Mouse (Mus musculus): ENCODE data around the gene Clec2e.
"Not testable (repeated sequence)": the region's sequence is repeated elsewhere in the genome, so short reads cannot be mapped to it uniquely, and the experiment has no call there.

Gene Clec2e

GRCm38 (mm10) chr6:129100794-129101193 lies at the start of gene Clec2e:
Clec2e (minus strand) TSS chr6:129100913.
- DNase-seq (ENCODE audit: low spot score): not testable (repeated sequence)

DNA sequence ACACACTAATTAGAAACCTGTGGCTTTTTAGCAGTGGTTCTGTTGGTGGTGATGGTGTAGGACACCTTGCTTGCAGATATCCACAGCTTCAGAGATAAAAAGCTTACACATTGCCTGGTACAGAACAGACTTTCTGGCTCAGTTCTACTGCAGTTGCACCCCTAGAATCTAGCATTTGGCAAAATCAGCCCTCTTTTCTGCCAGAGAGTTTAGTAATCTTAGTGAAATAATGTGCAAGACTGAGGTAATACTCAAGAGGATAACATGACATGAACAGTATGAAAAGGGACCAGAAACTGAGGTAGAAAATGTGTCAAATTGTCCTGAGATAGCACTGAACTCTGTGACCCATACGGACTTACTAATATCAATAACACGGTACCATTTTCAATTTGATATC lies 46.1 kb upstream of the Clec2e start:
- DNase-seq (ENCODE audit: low spot score): no peak

GRCm38 (mm10) chr6:129132604-129133341 lies 32.1 kb upstream of the Clec2e start:
- no peak for DNase-seq (ENCODE audit: low spot score)

GRCm38 (mm10) chr6:129126861-129127260 lies 26.1 kb upstream of the Clec2e start:
- DNase-seq (ENCODE audit: low spot score): no peak

GRCm38 (mm10) chr6:129124531-129124930 lies 23.8 kb upstream of the Clec2e start:
- DNase-seq (ENCODE audit: low spot score): not testable (repeated sequence)

DNA sequence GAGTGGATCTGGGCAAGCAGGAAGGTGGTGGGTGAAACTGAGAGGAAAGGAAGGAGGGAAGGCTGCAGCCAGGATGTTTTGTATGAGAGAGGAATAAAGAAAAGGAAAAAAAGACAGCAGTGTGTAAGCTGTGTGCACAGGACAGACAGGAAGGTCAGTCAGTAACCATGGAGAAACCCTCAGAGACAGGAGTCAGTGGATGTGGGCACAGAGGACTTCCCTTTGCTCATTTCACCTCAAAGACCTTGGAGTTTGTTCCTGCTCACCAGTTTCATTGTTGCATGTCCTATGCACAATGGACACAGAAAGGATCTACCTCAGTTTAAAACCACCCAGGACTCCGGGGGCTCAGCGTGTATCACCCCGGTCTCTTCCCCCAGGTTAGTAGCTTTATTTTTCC lies 15.5 kb upstream of the Clec2e start:
- no peak for DNase-seq (ENCODE audit: low spot score)

GRCm38 (mm10) chr6:129114237-129114636 lies 13.5 kb upstream of the Clec2e start:
- DNase-seq (ENCODE audit: low spot score): not testable (repeated sequence)

DNA sequence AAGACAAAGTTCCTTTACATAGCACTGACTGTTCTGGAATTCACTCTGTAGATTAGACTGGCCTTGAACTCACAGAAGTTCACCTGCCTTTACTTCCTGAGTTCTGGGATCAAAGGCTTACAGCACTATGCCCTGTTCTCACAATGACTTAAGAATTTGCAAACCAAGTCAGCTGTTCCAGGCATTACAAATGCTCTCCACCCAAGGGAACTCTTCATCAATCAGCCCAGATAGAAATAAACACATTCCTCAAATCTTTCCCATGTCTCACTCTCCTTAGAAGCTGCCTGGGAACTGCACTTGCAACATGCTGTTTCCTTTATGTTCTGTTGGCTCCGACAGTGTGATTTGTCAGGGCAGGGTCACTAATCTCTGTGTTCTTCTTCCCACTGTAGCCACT lies 13.1 kb upstream of the Clec2e start:
- DNase-seq (ENCODE audit: low spot score): no peak

DNA sequence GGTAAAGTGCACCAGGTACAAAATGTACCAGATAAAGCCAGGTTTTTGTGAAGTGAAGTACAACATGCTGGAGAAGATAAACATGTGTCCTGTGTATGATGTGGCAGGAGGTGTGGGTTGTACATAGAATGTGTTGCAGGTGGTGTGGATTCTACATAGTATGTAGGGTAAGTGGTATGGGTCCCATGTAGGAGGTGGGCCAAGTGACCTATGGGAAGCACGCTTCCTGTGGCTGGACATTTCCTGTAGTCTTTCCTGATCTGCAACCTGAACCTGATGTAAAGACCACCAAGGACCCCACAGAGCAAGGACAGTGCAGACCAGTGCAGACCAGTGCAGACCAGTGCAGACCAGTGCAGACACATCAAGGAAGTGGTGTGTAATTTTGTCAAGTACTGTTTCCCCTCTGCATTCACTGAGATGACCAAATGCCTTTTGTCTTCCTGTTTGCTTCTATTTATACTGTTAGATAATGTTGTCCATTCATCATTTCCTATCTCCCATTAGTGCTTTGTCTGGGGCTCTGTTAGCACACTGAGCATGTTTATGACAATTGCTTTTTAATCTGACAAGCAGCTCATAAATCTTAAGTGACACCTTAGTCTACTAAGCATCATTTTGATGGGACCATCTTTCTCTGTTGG lies 12.4 kb upstream of the Clec2e start:
- DNase-seq (ENCODE audit: low spot score): no peak

GRCm38 (mm10) chr6:129112526-129112925 lies 11.8 kb upstream of the Clec2e start:
- DNase-seq (ENCODE audit: low spot score): peak; percentile 17

DNA sequence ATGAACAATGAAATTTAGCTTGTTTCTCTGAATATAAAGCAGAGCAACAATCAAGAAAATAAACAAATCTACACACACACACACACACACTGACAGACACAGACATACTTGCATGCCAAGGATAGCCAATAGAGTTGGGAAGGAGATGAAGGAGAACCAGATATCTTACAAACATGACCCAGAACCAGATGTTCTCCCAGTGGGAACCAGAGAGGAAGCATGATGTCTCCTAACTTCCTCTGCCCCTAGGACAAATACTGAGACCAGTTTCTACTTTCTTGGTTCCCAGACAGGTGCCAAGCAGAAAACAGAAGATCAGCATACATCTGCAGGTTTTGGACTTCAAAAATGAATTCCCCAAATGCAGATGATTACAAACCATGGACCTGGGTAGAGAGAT lies 7.2 kb upstream of the Clec2e start:
- DNase-seq (ENCODE audit: low spot score): no peak

- no peak for DNase-seq (ENCODE audit: low spot score)
Measured at GRCm38 (mm10) chr6:129102858-129103555, 2.3 kb upstream of the Clec2e start.

GRCm38 (mm10) chr6:129101604-129102003 lies 891 bp upstream of the Clec2e start:
- no peak for DNase-seq (ENCODE audit: low spot score)

GRCm38 (mm10) chr6:129097929-129098328 lies 2.8 kb downstream of the Clec2e start:
- DNase-seq (ENCODE audit: low spot score): peak; percentile 19

DNA sequence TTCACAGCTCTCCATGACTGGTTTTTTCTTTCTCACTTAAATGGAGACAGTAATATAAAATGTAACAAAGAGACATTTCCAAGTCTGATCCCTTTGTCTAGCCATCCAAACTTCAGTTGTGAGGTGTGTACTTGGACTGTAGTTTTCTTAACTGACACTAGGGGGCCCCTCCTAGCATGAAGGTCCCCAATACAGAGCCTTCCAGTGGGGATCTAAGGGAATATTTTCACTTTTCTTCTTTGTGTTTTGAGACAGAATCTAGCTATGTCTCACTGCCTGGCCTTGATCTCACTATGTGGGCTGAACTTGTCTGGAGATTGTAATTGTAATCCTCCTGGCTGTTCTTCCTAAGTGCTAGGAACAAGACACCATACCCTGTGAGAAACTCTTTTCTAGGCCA lies 5.5 kb downstream of the Clec2e start:
- peak; percentile 11 for DNase-seq (ENCODE audit: low spot score)

DNA sequence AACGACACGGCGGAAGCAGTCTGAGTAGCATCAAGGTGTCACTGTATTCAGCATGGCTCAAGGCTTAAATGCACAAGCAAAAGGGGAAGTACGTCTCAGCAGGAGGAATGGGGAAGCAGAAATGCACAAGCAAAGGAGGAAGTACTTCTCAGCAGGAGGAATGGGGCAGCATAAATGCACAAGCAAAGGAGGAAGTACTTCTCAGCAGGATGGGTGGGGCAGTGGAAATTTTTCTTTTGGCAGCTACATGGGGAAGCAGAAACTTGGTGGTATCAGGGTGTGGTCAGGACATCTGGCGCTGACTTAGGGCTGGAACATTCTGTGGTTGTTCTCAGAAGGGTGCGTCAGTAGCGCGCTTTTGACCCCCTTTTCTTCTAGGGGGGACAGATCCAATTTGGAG lies 12.1 kb downstream of the Clec2e start:
- DNase-seq (ENCODE audit: low spot score): not testable (repeated sequence)

DNA sequence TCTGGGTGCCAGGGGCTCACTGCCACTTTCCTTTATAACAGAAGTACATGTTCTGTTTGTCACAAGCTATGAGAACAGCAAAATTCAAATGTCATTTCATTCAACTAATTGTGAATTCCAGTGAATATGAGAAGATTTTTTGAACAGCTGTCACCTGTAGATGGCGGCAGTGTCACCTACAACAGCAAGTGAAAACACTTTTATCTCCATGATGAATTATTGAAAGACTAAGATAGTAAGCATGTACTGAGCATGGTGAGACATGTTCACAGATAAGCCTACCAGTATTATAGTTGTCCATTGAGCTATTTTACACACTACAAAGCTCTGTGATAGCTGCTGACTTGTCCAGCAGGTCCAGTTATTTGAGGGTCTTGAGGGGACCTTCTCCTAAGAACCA lies 12.6 kb downstream of the Clec2e start:
- peak; percentile 43 for DNase-seq (ENCODE audit: low spot score)

DNA sequence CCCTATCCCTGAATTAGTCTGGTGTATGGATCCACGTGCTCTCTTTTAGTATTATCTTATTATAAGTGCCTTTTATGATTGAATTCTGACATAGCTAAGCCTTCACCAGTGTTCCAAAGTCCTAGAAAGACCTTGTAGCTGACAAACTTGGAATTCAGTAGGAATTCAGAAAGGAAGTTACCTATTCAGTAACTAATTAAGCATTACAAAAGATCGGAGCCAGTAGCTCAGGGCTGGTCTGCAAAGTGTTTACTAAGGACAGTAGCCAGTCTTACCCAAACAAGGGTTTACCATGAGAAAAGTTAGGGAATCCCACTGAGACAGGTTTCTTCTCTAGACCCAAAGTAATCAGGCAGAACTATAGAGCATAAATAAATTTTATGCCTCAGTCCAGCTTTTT lies 14.7 kb downstream of the Clec2e start:
- DNase-seq (ENCODE audit: low spot score): not testable (repeated sequence)

DNA sequence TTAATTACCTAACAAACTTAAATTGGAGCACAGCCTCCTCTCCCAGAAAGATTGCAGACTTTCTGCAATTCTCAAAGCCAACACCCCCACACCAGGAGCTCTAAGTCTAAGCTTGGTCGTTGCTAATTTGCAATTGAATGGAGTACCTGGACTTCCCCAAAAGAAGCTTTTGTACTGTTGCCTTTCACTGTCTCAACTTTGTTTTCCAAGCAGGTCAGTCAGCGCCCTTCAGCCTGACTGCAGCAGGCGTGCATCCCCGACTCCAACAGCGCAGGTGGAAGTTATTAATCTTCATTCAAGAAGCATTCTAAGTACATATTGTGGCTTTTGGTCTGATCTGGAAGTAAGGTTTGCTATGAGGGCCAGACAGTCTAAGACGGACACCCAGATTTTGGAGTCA lies 15.6 kb downstream of the Clec2e start:
- no peak for DNase-seq (ENCODE audit: low spot score)

GRCm38 (mm10) chr6:129066986-129067385 lies 33.7 kb downstream of the Clec2e start:
- DNase-seq (ENCODE audit: low spot score): peak; percentile 61

DNA sequence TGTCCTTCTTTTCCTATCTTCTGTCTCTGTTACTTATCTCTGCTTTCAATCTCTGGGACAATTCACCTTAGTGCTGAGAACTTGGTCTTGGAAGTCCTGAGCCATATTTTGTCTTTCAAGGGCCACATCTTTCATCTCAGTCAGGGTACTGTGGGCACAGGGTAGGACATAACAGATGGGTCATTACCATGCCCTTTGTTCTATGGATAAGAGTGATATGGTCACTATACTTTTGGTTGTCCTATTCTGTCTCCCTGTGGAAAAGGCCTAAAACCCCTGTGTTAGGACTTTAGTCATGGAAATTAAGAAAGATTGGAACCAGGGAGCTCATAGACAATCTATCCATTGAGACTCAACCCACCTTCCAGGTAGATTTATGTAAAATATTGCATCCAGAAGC lies 34.2 kb downstream of the Clec2e start:
- DNase-seq (ENCODE audit: low spot score): no peak

DNA sequence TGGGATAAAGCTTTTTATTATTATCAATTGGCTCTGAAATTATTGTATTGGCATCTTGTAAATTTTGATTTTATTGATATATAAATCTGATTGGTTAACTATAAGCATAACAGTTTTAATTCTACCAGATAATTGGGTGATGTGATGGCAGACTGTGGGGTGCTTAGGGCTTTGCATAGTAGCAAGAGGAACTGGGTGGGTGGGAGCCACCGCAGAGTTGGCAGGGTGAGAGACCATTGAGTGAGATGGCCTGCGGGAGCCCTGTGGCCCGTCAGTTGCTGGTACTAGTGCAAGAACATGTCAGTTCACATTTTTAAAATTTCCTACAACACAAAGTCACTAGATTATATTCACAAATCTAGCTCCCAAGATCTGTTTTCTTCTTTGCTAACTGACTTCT lies 34.9 kb downstream of the Clec2e start:
- no peak for DNase-seq (ENCODE audit: low spot score)

- DNase-seq (ENCODE audit: low spot score): no peak
Measured at GRCm38 (mm10) chr6:129065407-129065806, 35.3 kb downstream of the Clec2e start.

Data from urinary bladder, postnatal 14 days (tissue).